Mouse (Mus musculus): ENCODE measurements around the gene Dync1i1. TPM values are rescaled to one million over a fixed set of nuclear protein-coding genes. Genes with fewer than 3 reads are reported as not detected.

Gene Dync1i1
- polyA plus RNA-seq (2012; rRNA removed): 126 and 150 TPM in 2 replicates

DNA sequence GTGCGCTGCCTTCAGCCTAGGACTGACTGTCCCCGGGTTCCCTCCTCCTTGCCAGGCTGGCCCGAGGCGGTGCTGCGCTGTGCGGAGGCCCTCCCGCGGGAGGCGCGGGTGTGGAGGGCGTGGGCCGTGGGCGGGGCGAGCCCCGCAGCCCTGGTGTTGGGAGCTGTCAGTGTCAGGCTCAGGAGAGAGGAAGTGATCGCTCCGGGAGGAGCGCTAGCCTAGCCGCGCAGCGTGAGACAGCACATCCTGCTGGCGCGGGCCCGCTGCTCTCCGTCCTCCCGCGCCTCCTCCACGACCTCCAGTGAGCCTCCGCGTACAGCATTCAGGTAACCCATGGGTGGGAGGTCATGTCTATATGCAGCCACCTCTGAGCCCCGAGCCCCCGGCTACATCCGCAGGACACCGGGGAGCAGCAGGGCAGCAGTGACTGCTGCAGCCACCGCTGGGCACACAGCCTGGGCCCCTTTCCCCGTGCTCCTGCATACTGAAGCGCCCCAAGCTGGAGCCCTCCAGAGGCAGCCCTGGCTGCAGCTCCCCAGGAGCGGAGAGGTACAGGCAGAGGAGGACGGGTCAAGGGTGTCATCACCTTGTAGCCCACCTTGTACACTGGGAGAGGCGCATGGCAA is at the start of gene Dync1i1:
Dync1i1 (plus strand) TSS at position 29 of the 626 bp plus-strand sequence.

Other genes starting within 250 kb of the Dync1i1 start
- gene Pdk4, start 229.3 kb upstream of the Dync1i1 start, polyA plus RNA-seq (2012; rRNA removed): 1.7 and 2.4 TPM in 2 replicates